Mouse (Mus musculus) C2C12 (cell line): ENCODE measurements around the gene Sdk2.

Experiments used
- CEBPB ChIP-seq: IDR thresholded peaks from one replicate; pipeline ENCODE4 v1.6.1; 2011; ENCODE audit warnings: low read depth, mild to moderate bottlenecking, control low read depth, moderate library complexity
- CTCF ChIP-seq: IDR thresholded peaks from one replicate; pipeline ENCODE4 v1.5.1; 2011; ENCODE audit not compliant: control insufficient read depth, insufficient read depth, insufficient read length
- MYOD1 ChIP-seq: IDR thresholded peaks from one replicate; pipeline ENCODE4 v1.6.1; 2011; ENCODE audit warnings: low read depth; ENCODE audit not compliant: control insufficient read depth, insufficient read length

- TF ChIP-seq CTCF (no peak), MYOD1 (no peak), CEBPB (no peak)
Measured at GRCm38 (mm10) chr11:114066951-114067762, at the start of gene Sdk2.
